Mouse (Mus musculus) lung, adult 2 months (tissue): ENCODE results near the gene Cacna1e.

Experiments used
- CTCF ChIP-seq: fragments of 200-500 bp; IDR thresholded peaks from 2 replicates; pipeline ENCODE4 v1.5.1; 2011; ENCODE audit warnings: mild to moderate bottlenecking, low read length, control low read depth; ENCODE audit not compliant: insufficient read depth
- POLR2A ChIP-seq: fragments of 200-500 bp; IDR thresholded peaks from 2 replicates; pipeline ENCODE4 v1.6.1; 2011; ENCODE audit warnings: low read depth, mild to moderate bottlenecking, control low read depth, low read length, borderline replicate concordance; ENCODE audit errors: extremely low read depth

DNA sequence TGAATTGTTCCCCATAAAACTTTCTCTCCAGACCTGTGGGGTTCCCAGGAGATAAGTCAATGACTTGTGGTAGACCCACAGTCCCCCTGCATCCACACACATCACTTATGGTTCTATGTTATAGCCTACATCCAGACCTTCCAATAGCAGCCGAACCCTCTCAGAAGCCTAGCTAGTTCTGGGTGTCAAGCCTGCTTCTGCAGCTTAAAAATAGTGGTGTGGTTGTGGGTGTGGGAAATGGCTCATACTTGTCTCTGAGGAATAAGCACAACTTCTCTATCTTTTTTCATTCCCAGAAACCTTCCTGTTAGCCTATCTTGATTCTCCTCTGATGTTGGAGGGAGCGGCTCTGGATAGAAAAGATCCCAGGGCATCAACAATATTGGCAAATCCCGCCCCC, 417.0 kb downstream of the Cacna1e start:
- no peak for TF ChIP-seq CTCF
- no peak for TF ChIP-seq POLR2A
